Mouse (Mus musculus) MEL (cell line): ENCODE measurements at regions not wholly inside any gene's neighbourhood (a gene's known extent, or its start where the extent isn't known, plus 50 kb on each side); places are given as distances from the start of the nearest gene placed in this dataset.
A peak's percentile ranks its signal among the peaks of the same experiment; 100 is the strongest.

Source experiments
- DNase-seq: peaks from one replicate; pipeline ENCODE4 v3.0.0; 2011; ENCODE audit warnings: low read depth, low spot score
- H3K27ac ChIP-seq: 2 replicates; pipeline ENCODE4 v1.5.1; 2012; ENCODE audit warnings: low read depth, mild to moderate bottlenecking, control low read depth, low read length, moderate library complexity; ENCODE audit not compliant: control insufficient read depth
- H3K27me3 ChIP-seq, 2 experiments: fragments of 150-350 bp in 1 of 2; sonication (generic) in 1 of 2; 2 replicates each; pipeline ENCODE4 v1.6.1; 2012; ENCODE audit warnings: low read length in 2 of 2, mild to moderate bottlenecking in 2 of 2, improper control_type of control experiment in 1 of 2, moderate library complexity in 1 of 2; ENCODE audit not compliant: insufficient read depth in 2 of 2, control insufficient read depth in 1 of 2
- H3K36me3 ChIP-seq, 2 experiments: 2 replicates each; pipeline ENCODE4 v1.6.1; 2012 to 2014; ENCODE audit warnings: low read length in 2 of 2, improper control_type of control experiment in 1 of 2, inconsistent platforms in 1 of 2, mild to moderate bottlenecking in 1 of 2; ENCODE audit not compliant: insufficient read depth in 2 of 2, control insufficient read depth in 1 of 2
- H3K4me1 ChIP-seq, 2 experiments: fragments of 150-350 bp in 1 of 2; sonication (generic) in 1 of 2; 2 replicates each; pipeline ENCODE4 v1.6.1; 2012; ENCODE audit warnings: low read length in 2 of 2, improper control_type of control experiment in 1 of 2, mild to moderate bottlenecking in 1 of 2; ENCODE audit not compliant: insufficient read depth in 2 of 2, control insufficient read depth in 1 of 2
- H3K4me3 ChIP-seq, 2 experiments: fragments of 150-350 bp in 1 of 2; sonication (generic) in 1 of 2; 2 replicates each; pipeline ENCODE4 v1.5.1; 2012; ENCODE audit warnings: low read depth in 2 of 2, low read length in 2 of 2, mild to moderate bottlenecking in 2 of 2, moderate library complexity in 2 of 2, control low read depth in 1 of 2, improper control_type of control experiment in 1 of 2; ENCODE audit not compliant: control insufficient read depth in 1 of 2, insufficient read depth in 1 of 2
- H3K79me2 ChIP-seq: 2 replicates; pipeline ENCODE4 v1.6.1; 2012; ENCODE audit warnings: mild to moderate bottlenecking, low read length, moderate library complexity; ENCODE audit not compliant: control insufficient read depth, poor library complexity, insufficient read depth
- H3K9ac ChIP-seq: 2 replicates; pipeline ENCODE4 v1.6.1; 2012; ENCODE audit warnings: low read depth, mild to moderate bottlenecking, control low read depth, low read length, moderate library complexity; ENCODE audit not compliant: control insufficient read depth, poor library complexity, severe bottlenecking
- H3K9me3 ChIP-seq: fragments of 150-350 bp; sonication (generic); replicated peaks from 2 replicates; pipeline ENCODE4 v1.6.1; 2012; ENCODE audit warnings: mild to moderate bottlenecking, low read length, improper control_type of control experiment, moderate library complexity; ENCODE audit not compliant: insufficient read depth
- ELF1 ChIP-seq: IDR thresholded peaks from 2 replicates; pipeline ENCODE4 v1.6.1; 2014; ENCODE audit warnings: low read depth, mild to moderate bottlenecking, inconsistent platforms, low read length, improper control_type of control experiment, moderate library complexity
- EP300 ChIP-seq, 2 experiments: IDR thresholded peaks; 2 replicates each; pipeline ENCODE4 v1.6.1; 2011; ENCODE audit warnings: improper control_type of control experiment in 2 of 2, low read length in 2 of 2, low read depth in 1 of 2, mild to moderate bottlenecking in 1 of 2
- ETS1 ChIP-seq: IDR thresholded peaks from 2 replicates; pipeline ENCODE4 v1.6.1; 2012; ENCODE audit warnings: low read depth, mild to moderate bottlenecking, inconsistent platforms, low read length, improper control_type of control experiment, moderate library complexity
- GABPA ChIP-seq: IDR thresholded peaks from 2 replicates; pipeline ENCODE4 v1.6.1; 2012; ENCODE audit warnings: low read depth, mild to moderate bottlenecking, inconsistent platforms, low read length, improper control_type of control experiment, moderate library complexity
- MAFK ChIP-seq: IDR thresholded peaks from 2 replicates; pipeline ENCODE4 v1.6.1; 2011; ENCODE audit warnings: low read depth, mild to moderate bottlenecking, low read length, improper control_type of control experiment, borderline replicate concordance
- MXI1 ChIP-seq: IDR thresholded peaks from 2 replicates; pipeline ENCODE4 v1.6.1; 2011; ENCODE audit warnings: mild to moderate bottlenecking, low read depth, low read length, improper control_type of control experiment
- MYC ChIP-seq: IDR thresholded peaks from 2 replicates; pipeline ENCODE4 v1.6.1; 2011; ENCODE audit warnings: low read depth, mild to moderate bottlenecking, low read length, improper control_type of control experiment, moderate library complexity
- NELFE ChIP-seq: IDR thresholded peaks from 2 replicates; pipeline ENCODE4 v1.6.1; 2011; ENCODE audit warnings: low read depth, low read length, improper control_type of control experiment
- POLR2A ChIP-seq, 2 experiments: IDR thresholded peaks; 2 replicates each; pipeline ENCODE4 v1.6.1; 2011 to 2012; ENCODE audit warnings: low read length in 2 of 2, mild to moderate bottlenecking in 2 of 2, control low read depth in 1 of 2, improper control_type of control experiment in 1 of 2, low read depth in 1 of 2, moderate library complexity in 1 of 2; ENCODE audit not compliant: control insufficient read depth in 1 of 2, insufficient read depth in 1 of 2, poor library complexity in 1 of 2
- RCOR1 ChIP-seq: IDR thresholded peaks from 2 replicates; pipeline ENCODE4 v1.6.1; 2012; ENCODE audit warnings: low read depth, mild to moderate bottlenecking, inconsistent platforms, low read length, improper control_type of control experiment
- SMC3 ChIP-seq: IDR thresholded peaks from 2 replicates; pipeline ENCODE4 v1.6.1; 2011; ENCODE audit warnings: low read depth, low read length, improper control_type of control experiment
- TAL1 ChIP-seq: IDR thresholded peaks from 2 replicates; pipeline ENCODE4 v1.6.1; 2012; ENCODE audit warnings: mild to moderate bottlenecking, inconsistent platforms, low read length, moderate library complexity, mixed read lengths
- TCF12 ChIP-seq: IDR thresholded peaks from 2 replicates; pipeline ENCODE4 v1.6.1; 2014; ENCODE audit warnings: low read depth, mild to moderate bottlenecking, inconsistent platforms, low read length, improper control_type of control experiment, moderate library complexity
- UBTF ChIP-seq: IDR thresholded peaks from 2 replicates; pipeline ENCODE4 v1.6.1; 2012; ENCODE audit warnings: low read depth, mild to moderate bottlenecking, inconsistent platforms, low read length, improper control_type of control experiment, moderate library complexity, borderline replicate concordance; ENCODE audit not compliant: insufficient read depth
- USF2 ChIP-seq, 2 experiments: IDR thresholded peaks; 2 replicates each; pipeline ENCODE4 v1.6.1; 2011 to 2012; ENCODE audit warnings: improper control_type of control experiment in 2 of 2, low read length in 2 of 2, borderline replicate concordance in 1 of 2, inconsistent platforms in 1 of 2, low read depth in 1 of 2, mild to moderate bottlenecking in 1 of 2; ENCODE audit not compliant: insufficient read depth in 1 of 2
- ZC3H11A ChIP-seq: IDR thresholded peaks from 2 replicates; pipeline ENCODE4 v1.6.1; 2012; ENCODE audit warnings: low read depth, mild to moderate bottlenecking, inconsistent platforms, low read length, improper control_type of control experiment
- ZMIZ1 ChIP-seq: IDR thresholded peaks from 2 replicates; pipeline ENCODE4 v1.6.1; 2012; ENCODE audit warnings: low read depth, mild to moderate bottlenecking, inconsistent platforms, low read length, improper control_type of control experiment, moderate library complexity

- H3K9ac ChIP-seq = no peak overlapping the region
- no peak for TF ChIP-seq MXI1
- peak; percentile 76; the same call in 1 of the 2 replicates for TF ChIP-seq ETS1
- peak in 1 of 2 experiments; percentile 62; a peak in 3 of 4 replicates for TF ChIP-seq EP300 (IDR thresholded peaks at IDR 0.05; ENCODE audit: low read depth in 1 of 2, low read length in 2 of 2)
- peaks cover 0 to 2% of the 10 kb centered on the region in 2 experiments; a peak in 2 of 4 replicates for H3K27me3 ChIP-seq
- H3K36me3 ChIP-seq = peaks cover 0 to 2% of the 10 kb centered on the region in 2 experiments; a peak in 1 of 4 replicates
- H3K9me3 ChIP-seq = no peaks in the 10 kb centered on the region
- no peaks in the 10 kb centered on the region for H3K79me2 ChIP-seq
- H3K4me3 ChIP-seq = peak overlapping the region in 1 of 2 experiments; percentile 15; a peak in 1 of 4 replicates
- DNase-seq = peak; percentile 41
- H3K4me1 ChIP-seq = no peaks in the 10 kb centered on the region; a peak in 1 of 4 replicates
- no peak overlapping the region for H3K27ac ChIP-seq
Observed at GRCm38 (mm10) chr3:36318635-36319034, 96.5 kb upstream of the Qrfpr start.

GRCm38 (mm10) chr3:36311337-36311736 is 89.2 kb upstream of the Qrfpr start:
- Histone ChIP-seq H3K4me3 (no peak overlapping the region), H3K4me1 (no peaks in the 10 kb centered on the region), H3K27ac (no peak overlapping the region), H3K27me3 (peaks cover 0 to 7% of the 10 kb centered on the region in 2 experiments; a peak in 1 of 4 replicates), H3K9ac (no peak overlapping the region), H3K36me3 (no peaks in the 10 kb centered on the region), H3K9me3 (no peaks in the 10 kb centered on the region), H3K79me2 (no peaks in the 10 kb centered on the region)
- no peak for DNase-seq
- no peak for TF ChIP-seq ELF1
- TF ChIP-seq USF2 (IDR thresholded peaks at IDR 0.05; ENCODE audit: borderline replicate concordance in 1 of 2, insufficient read depth in 1 of 2, low read depth in 1 of 2, low read length in 2 of 2) = no peak
- TF ChIP-seq NELFE = no peak
- no peak for TF ChIP-seq RCOR1
- no peak for TF ChIP-seq UBTF
- no peak for TF ChIP-seq ZMIZ1
- TF ChIP-seq TAL1 = no peak
- TF ChIP-seq SMC3 = no peak
- no peak for TF ChIP-seq ZC3H11A
- TF ChIP-seq POLR2A (IDR thresholded peaks at IDR 0.05; ENCODE audit: control insufficient read depth in 1 of 2, insufficient read depth in 1 of 2, low read depth in 1 of 2, low read length in 2 of 2, poor library complexity in 1 of 2) = no peak
- TF ChIP-seq EP300 (IDR thresholded peaks at IDR 0.05; ENCODE audit: low read depth in 1 of 2, low read length in 2 of 2) = no peak
- TF ChIP-seq GABPA = no peak
- no peak for TF ChIP-seq MAFK
- TF ChIP-seq MYC = no peak
- TF ChIP-seq TCF12 = no peak
- TF ChIP-seq MXI1 = no peak
- TF ChIP-seq, all 39 proteins: peak for 0
